Mouse (Mus musculus): ENCODE measurements around the gene Gm15091. TPM values are rescaled to one million over a fixed set of nuclear protein-coding genes. Genes with fewer than 3 reads are reported as not detected.
"Not testable (repeated sequence)": the region's sequence is repeated elsewhere in the genome, so short reads cannot be mapped to it uniquely, and the experiment has no call there.

Gm15091 gene
- total RNA-seq (2021): not detected
- long read RNA-seq, experiment 1: 0 reads
- long read RNA-seq, experiment 2: 0 reads

DNA sequence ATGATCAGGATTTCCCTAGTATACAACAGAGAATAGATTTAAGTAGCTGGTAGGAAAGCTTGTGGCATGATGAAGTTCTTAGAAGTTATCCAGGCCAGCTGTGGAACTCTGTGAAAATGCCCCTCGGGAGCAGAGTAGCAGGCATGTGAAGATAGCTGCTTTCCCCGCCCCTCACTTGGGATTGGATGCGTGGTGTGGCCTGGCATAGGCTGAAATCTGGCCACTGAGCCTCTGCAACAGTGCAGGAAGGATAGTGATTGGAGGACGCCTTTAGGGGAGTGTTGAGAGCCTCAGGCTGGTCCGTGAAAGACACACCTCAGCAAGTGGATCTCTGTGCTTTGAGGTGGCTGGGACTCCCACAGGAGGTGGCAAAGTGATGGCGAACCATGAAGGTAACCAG is at the start of gene Gm15091:
TSS of gene Gm15091 (plus strand) at position 301 of the 400 bp plus-strand sequence.
- DNase-seq; intact Hi-C loops (cut with DNase I): not testable (repeated sequence)

Other genes starting within 250 kb of the Gm15091 start
- not detected for gene Gm15097, start 157.2 kb upstream of the Gm15091 start, total RNA-seq (2021)